Mouse (Mus musculus): ENCODE results near the gene Pla2g2d. TPM values are rescaled to one million over a fixed set of nuclear protein-coding genes. Genes with fewer than 3 reads are reported as not detected.

Gene Pla2g2d
- total RNA-seq, 2 experiments from 2014 or later, result 0.23 TPM; not detected in 1

DNA sequence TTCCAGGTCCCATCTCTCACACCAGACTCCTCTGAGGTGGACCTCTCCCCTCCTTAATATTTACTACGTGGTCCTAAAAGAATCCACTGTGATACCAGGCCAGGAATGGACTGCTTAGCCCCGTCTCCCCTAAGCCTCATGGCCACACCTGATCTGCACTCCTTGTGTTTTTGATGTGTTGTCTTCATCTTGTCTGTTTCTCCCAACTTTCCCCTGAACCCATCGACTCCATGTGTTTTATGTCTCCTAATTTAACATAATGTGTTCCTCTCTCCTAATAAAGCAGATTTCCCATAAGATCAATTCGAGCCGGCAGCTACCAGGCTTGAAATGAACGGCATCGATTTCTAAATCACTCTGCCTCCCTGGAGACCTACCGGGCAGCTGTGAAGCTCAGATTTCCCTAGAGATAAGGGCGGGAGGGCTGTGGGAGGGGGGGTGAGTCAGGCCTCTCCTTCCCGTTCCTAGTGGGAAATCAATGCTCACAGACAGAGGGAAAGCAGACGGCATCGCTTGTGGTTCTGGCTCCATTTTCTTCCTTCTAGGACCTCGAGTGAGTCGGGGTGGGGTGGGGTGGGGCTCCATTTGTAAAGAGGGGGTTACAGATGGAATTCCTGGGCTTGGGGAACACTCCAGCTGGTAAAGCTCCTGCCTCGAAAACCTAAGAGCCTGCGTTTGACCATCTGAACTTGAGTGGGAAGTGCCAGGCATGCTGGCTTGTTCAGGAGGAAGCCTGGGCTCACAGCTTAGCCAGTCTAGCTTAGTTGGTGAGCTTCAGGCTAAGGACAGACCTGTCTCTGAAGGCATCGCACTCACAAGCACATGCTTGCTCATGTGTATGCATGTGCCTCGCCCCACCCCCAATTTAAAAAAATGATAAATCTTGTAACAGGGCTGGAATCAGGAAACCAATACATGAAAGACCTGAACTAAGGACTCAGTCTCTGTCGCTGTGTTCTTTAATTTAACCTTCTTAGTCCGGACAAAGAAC, 2.2 kb downstream of the Pla2g2d start:
- intact Hi-C loops (cut with DNase I), result no loop called here
- DNase-seq (ENCODE audit: low spot score), result no peak

DNA sequence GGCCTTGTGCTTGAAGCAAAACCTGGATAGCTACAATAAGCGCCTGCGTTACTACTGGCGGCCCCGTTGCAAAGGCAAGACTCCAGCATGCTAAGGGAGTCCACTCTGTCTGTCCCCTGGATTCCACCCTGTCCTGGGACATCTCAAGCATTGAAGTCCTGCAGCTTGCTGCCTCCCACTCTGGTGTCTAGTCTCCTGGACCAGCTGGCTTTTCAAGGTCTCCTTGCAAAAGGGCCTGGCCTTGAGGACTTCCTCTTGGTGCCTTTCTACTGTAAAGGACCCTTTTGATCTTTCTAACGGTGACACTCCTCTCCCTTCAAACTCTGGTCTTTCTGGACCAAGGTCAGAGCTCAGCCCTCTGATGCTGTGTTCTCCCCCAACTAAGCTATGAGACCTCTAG, 4.8 kb downstream of the Pla2g2d start:
- DNase-seq (ENCODE audit: low spot score), result no peak
- intact Hi-C loops (cut with DNase I), result no loop called here

DNA sequence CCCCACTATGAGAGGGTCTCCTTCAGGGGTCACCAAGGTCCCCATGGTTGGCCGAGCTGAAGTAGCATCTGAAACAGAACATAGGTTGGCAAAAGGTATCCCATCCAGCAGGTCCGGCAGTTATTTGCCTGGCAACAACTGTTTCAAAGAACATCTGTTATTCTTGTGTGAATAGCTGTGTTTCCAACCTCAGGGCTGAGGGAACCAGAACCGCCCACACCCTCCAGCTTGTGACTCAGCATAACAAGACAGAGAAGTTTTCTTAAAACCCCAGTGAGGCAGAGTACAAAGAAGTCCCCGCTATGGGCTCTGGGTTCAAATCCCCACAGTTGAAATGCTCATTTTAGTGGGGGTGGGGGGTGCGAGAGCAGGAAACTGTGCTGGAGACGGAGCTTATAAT, 6.6 kb downstream of the Pla2g2d start:
- intact Hi-C loops (cut with DNase I), result no loop called here

DNA sequence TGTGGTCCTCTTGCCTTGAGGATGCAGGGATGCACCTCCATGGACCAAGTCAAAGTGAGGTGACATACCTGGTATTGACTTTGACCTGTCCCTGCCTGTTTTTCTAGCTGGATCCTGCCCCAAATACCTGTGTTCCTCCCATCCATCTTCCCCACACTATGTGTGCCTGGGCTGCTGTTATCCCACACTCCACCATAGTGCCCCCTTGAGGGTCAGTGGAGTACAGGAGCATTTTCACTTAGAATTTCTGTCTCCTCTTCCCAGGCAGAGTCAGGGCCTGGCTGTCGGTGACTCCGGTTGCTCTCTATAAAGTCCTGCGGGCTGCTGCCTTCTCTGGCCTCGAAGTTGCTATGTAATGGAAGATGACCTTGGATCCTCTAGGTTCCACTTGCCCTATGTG, 10.2 kb downstream of the Pla2g2d start:
- no peak for DNase-seq (ENCODE audit: low spot score)
- intact Hi-C loops (cut with DNase I), result no loop called here

More for the DNA sequence above, 6.6 kb downstream of the Pla2g2d start:
- no peak for DNase-seq (ENCODE audit: low spot score)

DNA sequence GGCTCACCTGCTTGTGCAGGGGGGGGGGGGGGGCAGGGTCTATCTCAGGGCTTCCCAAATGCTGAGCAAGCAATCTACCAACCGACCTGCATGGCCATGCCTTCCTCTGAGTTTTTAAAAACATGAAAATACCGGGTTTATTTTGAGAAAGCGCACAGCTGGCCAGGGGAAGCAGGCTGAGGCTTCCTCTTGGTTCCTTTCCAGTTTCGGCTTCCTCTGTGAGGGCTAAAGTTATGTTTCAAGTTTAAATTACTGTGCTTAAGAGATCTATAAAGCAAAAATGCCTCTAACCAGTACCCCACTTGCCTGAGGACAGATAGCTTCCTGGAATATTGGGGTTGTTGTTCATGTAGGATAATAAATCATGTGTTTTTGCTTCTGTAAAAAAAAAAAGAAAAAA, 10.6 kb downstream of the Pla2g2d start:
- no peak for DNase-seq (ENCODE audit: low spot score)
- intact Hi-C loops (cut with DNase I), result no loop called here

DNA sequence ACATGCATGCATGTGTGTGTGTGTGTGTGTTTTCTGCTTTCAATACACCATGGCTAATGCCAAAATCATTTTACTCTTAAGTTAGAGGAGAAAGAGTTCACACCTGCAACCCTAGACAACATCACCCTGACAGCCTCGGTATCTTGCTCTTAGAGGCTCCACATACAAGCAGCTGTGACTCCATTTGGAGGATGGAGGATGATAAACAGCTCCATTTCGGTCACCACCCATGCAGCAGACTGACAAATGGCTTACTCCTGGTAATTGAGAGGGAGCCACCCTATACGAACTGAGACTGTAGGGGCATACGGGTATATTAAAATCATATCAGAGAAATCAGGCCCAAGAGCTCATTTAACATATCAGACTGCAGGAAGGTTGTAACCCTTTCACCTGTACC, 12.8 kb downstream of the Pla2g2d start:
- intact Hi-C loops (cut with DNase I), result no loop called here
- DNase-seq (ENCODE audit: low spot score), result no peak

DNA sequence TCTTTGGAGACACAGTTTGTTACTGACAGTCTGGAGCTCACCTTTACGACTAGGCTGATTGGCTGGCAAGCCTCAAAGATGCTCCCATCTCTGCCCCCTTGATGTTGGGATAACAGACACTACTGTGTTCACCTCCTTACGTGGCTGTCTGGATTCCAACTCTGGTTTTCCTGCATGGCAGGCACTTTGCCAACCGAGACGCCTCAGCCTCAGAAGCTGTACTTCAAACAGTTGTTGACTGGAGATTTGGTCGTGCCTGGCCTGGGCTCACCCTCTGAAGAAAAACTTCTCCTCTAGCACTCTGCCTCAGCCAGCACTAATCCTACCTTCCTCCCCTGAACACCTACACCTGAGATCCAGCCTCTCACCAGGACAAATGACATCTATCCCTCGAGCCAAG, 15.9 kb downstream of the Pla2g2d start:
- DNase-seq (ENCODE audit: low spot score), result no peak
- intact Hi-C loops (cut with DNase I), result no loop called here

DNA sequence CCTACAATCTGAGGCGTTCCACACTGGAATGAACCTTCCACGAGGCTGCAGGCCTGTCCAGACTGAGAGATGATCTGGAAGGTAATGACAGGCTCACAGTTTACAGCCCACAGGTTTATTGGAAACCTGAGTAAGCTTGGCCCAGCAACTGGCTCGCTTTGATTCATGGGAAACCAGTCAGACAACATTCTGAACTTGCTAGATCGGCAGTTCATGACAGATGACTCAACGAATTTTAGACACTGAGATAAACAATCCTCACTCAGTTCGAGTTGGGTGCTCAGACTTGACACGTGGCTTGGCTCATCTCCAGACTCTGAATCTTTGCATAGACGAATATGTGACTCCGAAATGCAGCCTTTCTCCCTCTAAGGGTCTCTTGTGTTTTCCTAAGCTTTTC, 17.1 kb downstream of the Pla2g2d start:
- DNase-seq (ENCODE audit: low spot score), result no peak

DNA sequence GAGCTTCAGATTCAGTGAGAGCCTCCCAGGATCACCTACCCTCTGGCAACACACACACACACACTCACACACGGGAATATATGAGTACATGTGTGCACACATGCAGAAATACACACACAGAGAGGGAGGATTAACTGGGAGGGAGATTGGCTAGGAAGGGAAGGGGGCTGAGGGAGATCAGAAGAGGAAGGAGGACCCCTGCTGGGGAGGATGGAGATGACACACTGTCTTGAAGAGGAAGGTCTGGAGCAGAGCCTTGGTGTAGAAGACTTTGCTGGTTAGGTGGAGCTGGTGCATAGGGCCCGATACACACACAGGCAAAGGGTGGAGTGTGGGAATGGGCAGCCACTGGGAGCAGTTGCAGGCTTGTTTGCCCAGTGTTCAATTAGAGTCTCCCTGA, 17.7 kb downstream of the Pla2g2d start:
- no peak for DNase-seq (ENCODE audit: low spot score)
- intact Hi-C loops (cut with DNase I), result loop anchor here (1.0 to 2.0 kb wide), 2 partner anchors 44 to 85 kb away; no protein-coding TSS in a partner anchor

More for the DNA sequence above, 17.1 kb downstream of the Pla2g2d start:
- intact Hi-C loops (cut with DNase I), result loop anchor here (2.0 kb wide), 1 partner anchor 44 kb away; no protein-coding TSS in a partner anchor

DNA sequence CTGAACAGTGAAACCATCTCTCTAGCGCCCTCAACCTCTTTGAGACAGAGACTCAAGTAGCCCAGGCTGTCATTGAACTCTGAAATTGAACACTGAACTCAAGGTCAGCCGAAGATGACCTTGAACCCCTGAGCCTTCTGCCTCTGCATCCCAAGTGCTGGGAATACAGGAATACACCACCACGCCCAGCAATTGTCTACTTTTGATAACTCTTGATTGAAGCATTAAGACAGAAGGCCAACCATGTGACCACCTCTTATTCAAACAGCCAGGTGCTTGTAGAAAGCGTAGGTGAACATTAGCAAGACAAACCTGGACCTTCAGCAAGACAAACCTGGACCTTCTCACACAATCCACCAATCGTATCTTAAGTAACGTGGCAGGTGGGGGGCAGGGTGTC, 18.8 kb downstream of the Pla2g2d start:
- intact Hi-C loops (cut with DNase I), result no loop called here
- DNase-seq (ENCODE audit: low spot score), result no peak

DNA sequence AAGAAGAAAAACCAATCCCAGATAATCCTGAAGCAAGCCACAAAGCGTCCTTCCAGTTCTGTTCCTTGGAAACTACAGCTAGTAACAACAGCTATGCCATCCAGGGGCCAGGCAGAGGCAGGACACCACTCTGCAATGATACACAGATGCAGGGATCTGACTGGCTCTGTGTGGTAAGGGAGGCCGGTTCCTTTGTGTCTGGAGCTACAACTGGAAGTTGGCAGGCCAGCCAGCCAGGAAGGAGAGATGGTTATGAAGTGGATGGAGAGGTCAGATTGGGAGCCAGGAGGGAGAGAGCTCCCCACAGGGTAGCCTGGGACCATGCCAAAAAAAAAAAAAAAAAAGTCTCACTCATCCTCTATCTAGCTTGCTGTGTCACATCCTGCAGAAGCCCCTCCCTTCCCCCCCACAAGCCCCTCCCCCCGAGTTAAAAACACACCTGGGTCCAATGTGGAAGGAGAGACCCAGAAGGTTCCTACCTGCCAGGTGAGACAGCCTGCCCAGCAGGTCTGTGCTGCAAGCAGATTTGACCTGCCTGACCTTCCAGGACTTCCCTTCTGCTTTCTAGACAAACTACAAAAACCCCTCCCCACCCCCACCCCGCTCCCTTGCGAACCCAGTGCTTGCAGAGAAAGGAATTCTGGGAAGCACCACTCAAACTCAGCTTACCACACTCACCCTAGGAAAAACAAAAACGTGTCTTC, 21.1 kb downstream of the Pla2g2d start:
- intact Hi-C loops (cut with DNase I), result no loop called here
- DNase-seq (ENCODE audit: low spot score), result no peak

DNA sequence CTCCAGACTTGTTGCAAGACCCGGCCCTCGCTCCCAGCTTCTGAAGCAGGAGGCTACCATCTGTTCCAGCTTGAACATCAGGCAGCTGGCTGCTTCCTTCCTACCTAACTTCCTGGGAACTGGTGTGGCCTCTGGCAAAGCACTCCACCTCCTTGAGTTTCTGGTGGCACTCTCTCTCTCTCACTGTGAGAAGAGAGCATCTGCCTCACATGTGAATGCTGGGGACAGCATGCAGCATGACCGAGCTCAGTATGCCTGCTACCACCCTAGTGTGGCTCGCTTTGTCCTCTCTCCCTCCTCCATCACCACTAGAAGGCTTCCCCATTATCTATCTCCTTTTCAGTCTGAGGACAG, 21.7 kb downstream of the Pla2g2d start:
- no peak for DNase-seq (ENCODE audit: low spot score)
- intact Hi-C loops (cut with DNase I), result no loop called here

DNA sequence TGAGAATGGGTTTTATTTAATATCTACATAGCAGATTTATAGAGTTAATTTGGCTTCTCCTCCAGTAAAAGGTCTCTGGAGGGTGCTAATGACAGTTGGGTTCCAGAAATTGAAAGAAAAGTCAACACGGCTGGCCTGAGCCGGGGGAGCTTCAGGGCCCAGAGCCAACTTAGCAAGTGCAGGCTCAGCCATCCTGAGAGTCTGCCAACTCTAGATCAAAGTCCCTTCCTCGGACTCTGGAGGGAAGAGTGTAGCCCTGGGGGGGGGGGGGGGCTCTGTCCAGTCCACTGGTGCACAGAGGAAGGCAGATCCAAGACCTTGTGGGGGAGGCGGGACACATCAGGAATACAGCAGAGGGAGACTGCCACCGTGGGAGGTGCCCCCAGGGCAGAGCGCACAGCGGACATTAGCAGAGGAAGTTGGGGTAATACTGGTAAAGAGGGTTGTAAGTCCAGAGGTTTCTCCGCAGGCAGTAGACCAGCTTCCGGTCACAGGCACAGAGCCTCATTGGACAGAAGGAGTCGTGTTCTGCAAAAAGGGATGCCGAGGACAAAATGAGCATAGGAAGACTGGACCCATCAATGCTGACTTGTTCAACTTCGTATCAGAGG, 24.7 kb downstream of the Pla2g2d start:
- intact Hi-C loops (cut with DNase I), result no loop called here
- DNase-seq (ENCODE audit: low spot score), result no peak

DNA sequence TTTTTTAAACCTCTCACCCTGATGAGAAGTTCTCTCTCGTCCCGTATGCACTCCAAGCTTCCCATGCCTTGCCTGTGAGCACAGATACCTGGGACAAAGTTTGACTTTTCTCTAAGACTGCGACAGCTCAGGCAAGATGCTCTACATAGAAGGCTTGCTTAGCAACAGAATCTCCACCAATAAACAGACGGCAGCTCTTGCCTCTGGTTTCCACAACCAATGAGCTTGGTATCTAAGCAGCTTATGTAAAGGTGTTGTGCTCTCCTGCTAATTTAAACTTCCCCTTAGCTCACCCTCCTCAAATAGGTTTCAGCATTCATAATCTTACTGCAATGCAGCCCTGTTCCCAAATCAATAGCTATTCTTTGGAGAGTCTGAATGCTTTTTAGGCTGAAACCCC, 26.1 kb downstream of the Pla2g2d start:
- intact Hi-C loops (cut with DNase I), result no loop called here
- DNase-seq (ENCODE audit: low spot score), result no peak

DNA sequence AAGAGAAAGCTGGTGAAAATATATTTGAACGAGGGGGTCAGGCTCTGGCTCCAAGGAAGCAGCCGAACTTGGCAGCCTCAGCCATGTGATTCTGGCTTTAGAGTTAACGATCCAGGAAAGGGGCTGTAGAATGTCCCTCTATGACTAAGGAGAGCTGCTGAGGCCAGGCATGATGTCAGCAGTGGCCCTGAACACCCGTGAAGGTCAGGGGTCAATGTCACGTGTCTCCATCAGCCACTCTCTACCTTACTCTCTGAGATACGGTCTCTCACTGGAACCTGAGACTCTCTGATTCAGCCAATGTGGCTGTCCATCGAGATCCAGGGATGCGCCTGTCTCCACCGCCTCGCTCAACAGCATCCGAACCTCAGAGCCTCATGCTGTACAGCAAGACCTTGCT, 27.4 kb downstream of the Pla2g2d start:
- DNase-seq (ENCODE audit: low spot score), result no peak
- intact Hi-C loops (cut with DNase I), result no loop called here

DNA sequence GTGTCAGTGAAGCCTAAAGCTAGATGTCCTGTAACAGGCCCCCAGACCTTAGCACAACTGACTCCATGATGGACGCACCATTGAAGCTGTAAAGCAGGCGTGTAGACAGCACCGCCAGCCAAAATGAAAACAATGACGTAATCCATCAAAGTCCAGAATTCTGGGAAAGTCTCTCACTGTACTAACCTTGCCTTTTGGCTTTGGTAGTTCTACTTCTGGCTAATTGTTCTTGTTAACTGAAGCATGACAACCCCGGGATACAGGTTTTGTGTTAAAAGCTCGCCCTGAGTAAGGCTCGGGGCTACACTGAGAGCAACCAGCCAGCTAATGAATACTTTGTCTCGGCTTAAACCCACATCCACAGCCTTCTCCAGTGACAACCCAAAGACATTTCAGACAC, 29.7 kb downstream of the Pla2g2d start:
- intact Hi-C loops (cut with DNase I), result no loop called here
- DNase-seq (ENCODE audit: low spot score), result no peak

DNA sequence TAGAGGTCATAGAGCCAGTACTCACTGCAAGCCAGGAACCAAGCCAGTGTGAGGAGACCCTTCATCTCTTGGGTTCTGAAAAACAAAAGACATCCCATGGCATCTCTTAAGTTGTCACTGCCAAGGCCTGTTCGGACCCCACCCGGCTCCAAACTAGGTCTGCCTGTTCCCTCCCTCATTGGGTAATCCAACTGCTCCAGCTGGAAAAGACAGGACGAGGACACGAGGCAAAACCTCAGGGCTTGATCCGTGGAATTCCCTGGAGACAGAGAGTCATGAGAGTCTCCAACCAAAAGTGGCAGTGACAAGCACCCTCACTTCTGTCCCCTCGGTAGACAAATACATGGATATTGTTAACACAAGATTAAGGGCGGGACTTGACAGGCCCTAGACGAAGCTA, 30.6 kb downstream of the Pla2g2d start:
- intact Hi-C loops (cut with DNase I), result no loop called here

DNA sequence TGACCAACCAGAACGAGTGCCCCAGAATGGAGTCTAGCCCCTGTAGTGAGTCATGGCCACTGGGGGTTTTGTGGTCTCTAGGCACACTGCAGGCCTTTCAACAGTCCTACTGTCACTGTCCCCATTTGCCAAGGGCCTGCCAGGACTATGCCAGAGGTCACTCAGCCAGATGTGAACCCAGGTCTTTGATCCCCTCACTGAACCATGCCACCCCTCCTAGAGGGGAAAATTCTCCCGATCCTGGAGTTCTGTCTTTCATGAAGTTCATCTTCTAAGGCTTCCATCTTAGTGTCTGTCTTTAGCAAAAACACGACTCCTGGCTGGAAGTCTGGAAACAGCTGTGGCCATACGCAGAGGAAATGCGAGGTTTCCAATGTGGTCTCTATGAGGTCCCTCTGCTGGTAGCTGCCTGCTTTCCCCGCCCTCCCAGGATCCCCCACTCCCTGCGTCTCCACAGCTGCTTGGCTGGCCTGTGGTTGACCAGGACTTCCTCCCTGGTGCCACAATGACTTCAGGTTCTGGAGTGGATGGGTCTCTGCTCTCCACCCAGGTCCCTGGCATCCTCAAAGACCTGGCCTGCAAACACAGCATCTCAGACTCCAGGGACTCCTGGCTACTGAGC, 31.5 kb downstream of the Pla2g2d start:
- intact Hi-C loops (cut with DNase I), result no loop called here
- DNase-seq (ENCODE audit: low spot score), result no peak

More for the DNA sequence above, 30.6 kb downstream of the Pla2g2d start:
- no peak for DNase-seq (ENCODE audit: low spot score)

DNA sequence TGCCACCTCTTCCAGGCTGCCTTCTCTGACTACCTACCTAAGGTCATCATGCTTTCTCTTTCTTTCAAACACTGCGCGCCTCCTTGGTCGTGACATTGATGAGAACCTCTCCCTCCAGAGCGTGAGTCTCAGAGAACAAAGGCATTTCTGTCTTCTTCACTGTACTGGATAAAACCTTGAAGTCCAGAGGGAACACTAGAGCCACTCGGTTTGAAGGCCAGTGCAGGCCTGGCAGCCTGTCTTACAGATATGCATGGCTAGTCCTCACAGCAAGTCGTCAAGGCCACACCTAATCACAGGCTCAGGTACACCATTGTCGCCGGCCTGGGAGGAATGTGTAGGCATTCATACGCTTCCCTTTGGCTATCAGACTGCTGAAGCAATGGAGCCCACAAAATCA, 40.6 kb downstream of the Pla2g2d start:
- no peak for DNase-seq (ENCODE audit: low spot score)
- intact Hi-C loops (cut with DNase I), result no loop called here

DNA sequence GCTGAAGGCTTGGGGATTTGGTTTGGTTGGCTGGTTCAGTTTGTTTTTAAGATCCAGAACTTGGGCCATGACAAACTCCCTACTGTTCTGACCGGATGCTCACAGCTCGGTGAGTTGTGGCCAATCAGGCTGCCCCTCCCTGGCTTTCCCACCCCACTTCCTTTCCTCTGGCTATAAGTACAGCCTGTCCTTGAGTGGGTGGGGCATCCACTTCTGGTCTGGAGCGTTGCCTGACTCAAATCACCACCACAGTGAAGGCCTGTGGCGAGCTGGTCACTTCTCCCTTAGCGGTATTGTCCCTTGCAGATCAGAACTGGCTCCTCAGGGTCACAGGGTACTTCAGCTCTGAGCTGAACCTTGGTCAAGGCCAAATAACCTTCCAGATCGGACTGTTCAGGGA, 42.2 kb downstream of the Pla2g2d start:
- intact Hi-C loops (cut with DNase I), result no loop called here

More for the DNA sequence above, 42.2 kb downstream of the Pla2g2d start:
- DNase-seq (ENCODE audit: low spot score), result peak; percentile 25

All from heart, postnatal 25 days (tissue).